Mouse (Mus musculus): ENCODE results near the gene Uvssa.

The Uvssa gene

GRCm38 (mm10) chr5:33442927-33443710 lies 64.8 kb downstream of the Uvssa start:
- DNase-seq (ENCODE audit: low read depth, low spot score), result no peak

GRCm38 (mm10) chr5:33443794-33444193 lies 65.4 kb downstream of the Uvssa start:
- no peak for DNase-seq (ENCODE audit: low read depth, low spot score)

- DNase-seq (ENCODE audit: low read depth, low spot score), result no peak
Measured at GRCm38 (mm10) chr5:33455737-33456136, 77.4 kb downstream of the Uvssa start.

- no peak for DNase-seq (ENCODE audit: low read depth, low spot score)
Measured at GRCm38 (mm10) chr5:33458132-33458622, 79.8 kb downstream of the Uvssa start.

GRCm38 (mm10) chr5:33459111-33459510 lies 80.8 kb downstream of the Uvssa start:
- DNase-seq (ENCODE audit: low read depth, low spot score), result no peak

- DNase-seq (ENCODE audit: low read depth, low spot score), result no peak
Measured at GRCm38 (mm10) chr5:33464390-33464789, 86.0 kb downstream of the Uvssa start.

- DNase-seq (ENCODE audit: low read depth, low spot score), result no peak
Measured at GRCm38 (mm10) chr5:33465464-33465863, 87.1 kb downstream of the Uvssa start.

All from brain, adult 2 months (tissue).